Mouse (Mus musculus) right cerebral cortex, postnatal 4 days (tissue): Measurements from ENCODE around the gene 4933402N03Rik.

Source experiments
- DNase-seq: peaks from one replicate; pipeline ENCODE4 v3.0.0-alpha.2; 2022

Gene 4933402N03Rik

DNA sequence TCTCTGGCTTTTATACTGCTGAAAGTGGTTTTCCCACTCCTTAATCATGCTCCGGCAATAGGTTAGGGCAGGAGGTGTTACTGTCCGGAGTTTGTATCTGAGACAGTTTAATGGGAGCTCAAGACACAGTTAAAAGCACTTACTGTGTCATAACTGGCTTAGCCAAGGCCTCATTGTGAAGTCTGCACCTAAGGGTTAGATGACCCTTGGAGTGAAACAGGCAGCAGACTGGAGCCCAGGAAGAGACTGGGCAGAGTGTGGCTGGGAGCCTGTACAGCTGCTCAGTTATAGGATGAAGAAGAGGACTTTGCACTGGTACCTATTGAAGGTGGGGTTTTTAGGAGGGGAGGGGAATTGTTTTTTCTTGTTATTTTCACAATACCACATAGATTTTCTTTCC is at the start of gene 4933402N03Rik:
4933402N03Rik (minus strand) TSS at position 101 of the 400 bp plus-strand sequence.
- no peak for DNase-seq

DNA sequence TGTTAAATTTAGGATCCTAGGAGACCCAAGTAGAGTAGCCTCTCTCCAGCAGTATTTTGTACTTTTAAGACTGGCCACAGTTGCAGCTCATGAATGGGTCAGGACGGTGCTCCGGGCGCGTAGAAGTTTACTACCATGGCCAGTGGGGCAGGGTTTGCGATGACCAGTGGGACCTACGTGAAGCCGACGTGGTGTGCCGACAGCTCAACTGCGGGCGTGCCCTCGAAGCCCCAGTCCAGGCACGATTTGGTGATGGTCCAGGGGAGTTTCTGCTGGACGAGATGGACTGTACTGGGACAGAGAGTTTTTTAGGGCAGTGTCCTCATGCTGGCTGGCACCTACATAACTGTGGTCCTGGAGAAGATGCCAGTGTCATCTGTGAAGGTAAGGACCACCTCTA is 41.9 kb upstream of the 4933402N03Rik start:
- no peak for DNase-seq

DNA sequence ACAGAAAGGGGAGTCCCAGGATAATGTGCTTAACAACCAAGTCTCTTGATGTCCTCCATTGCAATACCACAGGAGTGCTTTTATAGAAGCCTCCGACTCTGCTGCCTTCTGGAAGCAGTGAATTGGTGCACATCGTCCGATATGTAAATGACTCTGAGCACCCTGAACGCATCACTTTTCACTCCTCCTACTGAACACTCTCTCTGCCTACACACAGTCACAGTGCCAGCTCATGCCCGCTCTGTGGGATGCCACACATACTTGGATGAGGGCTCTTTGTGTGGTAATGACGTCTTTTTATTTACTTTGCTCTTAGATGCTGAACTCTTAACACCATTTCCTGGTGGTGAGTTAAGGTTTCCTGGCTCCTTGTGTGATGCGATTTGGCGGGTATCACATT is 40.9 kb upstream of the 4933402N03Rik start:
- DNase-seq = no peak

DNA sequence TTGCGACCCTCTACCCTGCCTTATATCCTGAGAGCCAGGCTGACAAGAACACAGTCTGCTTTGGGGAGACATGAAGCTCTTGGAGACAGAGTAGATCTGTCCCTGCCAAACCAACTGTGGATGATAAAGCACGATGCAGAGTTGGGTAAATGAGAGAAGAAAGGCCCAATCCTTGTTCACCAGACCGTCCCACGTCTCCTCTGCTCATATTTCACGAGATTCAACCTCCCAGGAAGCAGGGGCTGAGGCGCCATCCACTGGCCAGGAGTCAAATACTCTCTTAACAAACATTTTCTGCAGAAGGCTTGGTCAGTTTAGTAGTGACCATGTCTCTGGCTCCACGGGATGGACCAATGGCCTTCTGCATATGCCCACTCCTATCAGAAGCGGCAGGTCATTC is 38.2 kb upstream of the 4933402N03Rik start:
- DNase-seq = no peak

DNA sequence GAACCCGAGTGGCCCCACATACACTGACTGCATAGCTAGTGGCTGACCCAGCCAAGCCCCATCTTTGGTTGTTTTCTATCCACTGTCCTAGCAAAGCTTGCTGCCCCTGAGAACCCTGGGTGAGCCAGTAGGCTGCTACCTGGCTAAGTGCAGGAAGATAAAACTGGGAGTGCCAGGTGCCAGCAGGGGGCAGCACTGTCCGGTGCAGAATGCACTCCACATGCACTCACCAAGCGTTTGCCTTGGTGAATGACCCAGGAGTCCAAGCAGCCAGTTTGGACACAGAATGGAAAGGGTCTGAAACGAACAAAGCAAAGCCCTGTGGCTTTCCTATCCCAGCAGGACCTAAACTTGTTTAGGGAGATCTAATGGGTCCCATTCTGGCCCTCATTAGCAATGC is 36.6 kb upstream of the 4933402N03Rik start:
- DNase-seq = peak; percentile 40

DNA sequence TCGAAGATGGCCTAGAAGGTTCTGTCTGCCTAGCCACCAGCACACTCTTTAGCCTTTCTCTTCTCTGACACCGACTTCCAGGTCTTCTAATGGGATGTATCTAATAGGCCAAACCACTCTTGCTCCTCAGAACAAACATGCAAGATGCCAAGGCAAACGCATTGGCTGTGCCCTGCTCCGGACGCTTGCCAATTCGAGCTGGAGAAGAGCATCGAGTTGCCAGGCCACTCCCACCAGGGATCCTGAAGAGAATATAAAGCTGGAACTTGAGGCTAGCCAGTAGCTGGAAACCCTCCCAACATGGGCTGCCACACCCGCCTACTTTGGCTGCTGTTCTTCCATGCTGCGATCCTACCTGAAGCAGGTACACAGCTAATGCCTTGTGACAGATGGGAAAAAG is 28.0 kb upstream of the 4933402N03Rik start, which contains the start of gene 5430419D17Rik:
5430419D17Rik (plus strand) TSS at position 282 of the 400 bp plus-strand sequence.
- peak; percentile 6 for DNase-seq

DNA sequence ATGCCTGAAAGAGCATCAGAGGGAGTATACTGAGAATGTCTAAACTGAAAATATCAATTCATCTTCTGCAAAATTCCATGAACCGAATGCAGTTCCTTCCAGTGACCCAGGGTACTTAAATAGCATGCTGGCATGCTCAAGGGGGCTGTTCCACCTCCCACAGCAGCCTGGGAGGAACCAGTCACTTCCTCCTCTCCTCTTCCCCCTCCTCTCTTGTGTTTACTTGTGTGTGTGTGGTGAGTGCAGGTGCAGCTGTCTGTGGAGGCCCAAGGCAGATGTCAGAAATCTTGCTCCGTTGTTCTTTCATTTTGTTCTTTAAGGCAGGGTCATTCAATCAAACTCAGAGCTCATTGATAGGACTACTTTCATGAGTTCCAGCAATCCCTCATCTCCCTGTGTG is 23.0 kb upstream of the 4933402N03Rik start:
- no peak for DNase-seq

DNA sequence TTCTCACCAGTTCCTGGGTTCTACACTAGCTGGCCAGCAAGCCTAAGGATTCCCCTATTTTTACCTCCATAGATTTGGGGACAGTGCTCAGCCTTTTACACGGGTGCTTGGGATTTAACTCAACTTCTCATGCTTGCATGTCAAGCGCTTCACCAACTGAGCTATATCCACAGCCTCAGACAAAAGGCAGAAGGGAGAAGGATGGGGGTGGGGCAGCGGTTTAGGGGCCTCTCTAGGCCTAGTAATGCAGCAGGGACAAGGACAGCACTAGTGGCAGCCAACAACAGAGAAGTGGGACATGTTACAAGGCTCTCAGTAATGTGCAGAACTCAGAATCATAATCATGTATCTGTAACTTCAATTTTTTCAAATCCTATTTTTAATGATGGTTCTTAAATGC is 21.7 kb upstream of the 4933402N03Rik start:
- DNase-seq = no peak

DNA sequence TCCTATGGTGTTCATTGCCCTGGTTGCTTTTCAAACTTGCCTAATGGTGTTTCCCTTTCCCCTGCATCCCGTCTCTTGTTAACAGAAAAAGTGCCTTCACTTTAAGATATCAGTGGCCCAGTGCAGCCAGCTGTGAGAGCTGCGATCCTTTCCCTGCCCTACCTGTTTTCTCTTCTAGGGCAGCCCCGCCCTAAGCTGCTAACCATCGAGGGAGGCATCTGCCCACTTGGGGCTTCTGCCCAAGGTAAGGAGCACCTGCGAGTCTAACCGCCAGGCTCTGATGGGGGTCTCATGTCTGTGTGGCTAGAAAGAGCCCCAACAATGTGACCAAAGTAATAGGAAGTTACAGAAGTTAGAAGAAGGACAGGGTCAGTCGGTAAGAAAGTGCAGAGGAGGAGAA is 16.1 kb upstream of the 4933402N03Rik start:
- no peak for DNase-seq

DNA sequence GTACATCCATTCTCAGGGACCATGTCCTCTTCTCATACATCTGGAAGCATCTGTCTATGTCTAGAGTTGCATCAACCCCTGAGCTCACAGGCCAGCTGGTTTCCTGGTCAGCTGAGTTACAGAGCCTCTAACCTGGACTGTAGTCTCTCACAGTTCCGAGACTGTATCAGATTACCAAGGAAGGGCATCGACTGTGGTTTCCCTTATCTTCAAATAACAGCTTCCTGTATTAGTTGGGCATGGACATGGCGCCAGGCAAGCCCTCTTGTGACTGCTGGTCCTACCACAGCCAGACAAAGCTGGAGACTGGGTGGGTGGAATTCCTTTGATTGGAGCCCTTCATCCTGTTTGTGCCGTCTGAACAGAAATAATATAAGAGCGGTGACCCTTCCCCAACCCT is 6.9 kb upstream of the 4933402N03Rik start:
- DNase-seq = no peak

DNA sequence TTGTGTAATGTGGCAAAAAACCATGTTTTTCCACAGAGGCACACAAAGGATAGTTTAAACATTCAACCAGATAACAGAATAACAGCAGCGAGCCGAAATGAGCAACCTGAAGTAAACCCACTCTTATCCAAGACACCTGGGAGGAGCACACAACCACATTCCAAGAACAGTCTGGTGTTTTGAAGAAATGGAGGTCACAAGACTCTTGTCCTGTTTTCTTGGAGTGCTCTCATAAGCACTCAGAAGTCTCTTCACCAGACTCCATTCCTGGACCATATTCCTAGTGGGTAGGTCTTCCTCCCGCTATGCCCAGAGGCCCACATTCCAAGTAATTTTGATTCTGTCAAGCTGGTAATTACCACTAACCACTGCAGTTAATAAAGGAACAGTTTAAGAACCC is 4.1 kb upstream of the 4933402N03Rik start:
- no peak for DNase-seq

DNA sequence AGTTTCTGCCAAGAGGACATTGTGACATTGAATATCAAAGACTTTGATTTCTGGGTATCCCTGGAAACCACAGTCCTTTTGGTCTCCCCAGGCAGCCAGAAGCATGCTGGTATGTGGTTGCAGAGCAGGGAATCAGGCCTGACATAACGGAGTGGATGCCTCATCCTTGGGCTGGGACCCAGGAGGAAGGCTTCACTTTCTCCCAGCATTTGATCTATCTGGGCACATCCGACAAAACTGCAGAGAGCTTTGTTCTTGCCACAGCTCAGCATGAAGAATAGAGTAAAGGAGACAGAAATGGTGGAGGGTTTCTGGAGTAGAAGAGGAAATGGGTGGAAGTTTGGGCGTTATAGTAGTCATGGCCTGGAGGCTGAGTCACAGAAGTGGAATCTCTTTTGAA is 12.9 kb downstream of the 4933402N03Rik start:
- no peak for DNase-seq

DNA sequence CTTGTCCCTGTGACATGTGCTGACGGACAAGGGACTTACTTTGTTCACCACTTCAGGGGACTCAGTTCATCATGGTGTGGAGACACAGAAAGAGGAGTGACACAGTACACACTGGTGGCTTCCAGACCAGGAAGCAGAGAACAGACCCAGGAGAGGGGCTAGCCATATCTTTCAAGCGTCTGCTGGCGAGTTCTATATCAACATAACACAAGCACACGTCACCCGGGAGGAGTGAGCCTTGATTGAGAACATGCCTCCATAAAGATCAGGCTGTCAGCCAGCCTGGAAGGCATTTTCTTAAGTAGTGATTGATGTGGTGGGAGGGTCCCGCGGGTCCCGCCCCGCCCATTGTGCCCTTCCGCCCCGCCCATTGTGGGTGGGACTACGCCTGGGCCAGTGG is 16.1 kb downstream of the 4933402N03Rik start:
- DNase-seq = no peak

DNA sequence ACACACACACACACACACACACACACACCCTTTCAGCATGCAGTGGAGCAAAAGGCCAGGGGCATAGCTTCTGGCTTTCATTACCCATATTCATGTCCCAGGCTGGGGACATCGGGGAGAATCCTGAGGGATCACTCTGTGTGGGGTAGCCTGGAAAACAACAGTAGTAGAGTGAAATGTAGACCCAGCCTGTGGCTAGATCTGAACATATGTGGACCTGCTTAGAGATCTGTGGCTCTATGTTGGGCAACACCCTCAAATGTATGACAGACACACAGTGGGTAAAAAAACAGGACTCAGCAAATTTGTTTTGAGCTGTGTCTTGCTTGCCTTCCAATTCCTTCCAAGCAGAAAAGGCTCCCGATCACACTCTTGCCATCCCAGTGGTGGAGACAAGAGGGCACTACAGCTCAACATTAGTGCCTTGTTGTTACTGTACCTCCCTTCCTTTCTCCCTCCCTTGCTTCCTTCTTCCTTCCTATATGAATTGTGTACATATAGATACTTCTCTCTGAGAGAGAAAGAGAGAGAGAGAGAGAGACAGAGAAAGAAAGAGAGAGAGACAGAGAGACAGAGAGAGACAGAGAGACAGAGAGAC is 23.8 kb downstream of the 4933402N03Rik start:
- no peak for DNase-seq

DNA sequence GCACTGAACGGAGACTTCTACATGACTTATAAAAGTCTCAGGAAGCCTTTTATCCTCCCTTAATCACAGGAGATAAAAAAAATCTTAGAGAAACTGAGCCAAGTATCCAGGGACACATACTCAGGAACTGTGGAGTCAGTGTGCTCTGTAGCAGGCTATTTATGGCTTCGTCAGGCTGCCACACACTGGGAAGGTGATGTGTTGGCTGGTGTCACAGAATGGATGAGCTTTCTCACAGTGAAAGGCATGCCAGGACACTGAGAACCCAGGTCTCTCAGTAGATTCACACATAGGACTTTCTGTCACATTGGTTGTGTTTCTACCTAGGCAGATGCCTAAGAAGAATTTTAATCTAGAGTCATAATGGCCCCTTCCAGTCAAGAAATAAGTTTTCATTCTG is 31.7 kb downstream of the 4933402N03Rik start:
- no peak for DNase-seq

DNA sequence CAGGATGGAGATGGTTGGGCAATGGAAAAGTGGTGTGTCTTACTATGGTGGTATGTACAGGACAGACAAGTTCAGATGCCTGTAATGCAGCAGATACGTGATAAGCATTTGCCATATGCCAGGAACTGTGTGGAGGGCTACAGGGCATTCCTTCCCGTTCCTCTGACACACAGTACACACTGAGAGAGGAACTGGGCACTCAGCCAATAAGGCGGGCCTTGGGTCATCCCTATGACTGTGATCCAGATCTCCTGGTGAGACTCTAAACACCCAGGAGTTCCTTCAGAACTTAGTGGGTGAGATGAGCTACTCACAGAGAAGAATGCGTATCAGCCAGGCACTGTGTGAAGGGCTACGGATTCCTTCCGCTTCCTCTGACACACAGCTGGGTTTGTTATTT is 32.4 kb downstream of the 4933402N03Rik start:
- peak; percentile 13 for DNase-seq

DNA sequence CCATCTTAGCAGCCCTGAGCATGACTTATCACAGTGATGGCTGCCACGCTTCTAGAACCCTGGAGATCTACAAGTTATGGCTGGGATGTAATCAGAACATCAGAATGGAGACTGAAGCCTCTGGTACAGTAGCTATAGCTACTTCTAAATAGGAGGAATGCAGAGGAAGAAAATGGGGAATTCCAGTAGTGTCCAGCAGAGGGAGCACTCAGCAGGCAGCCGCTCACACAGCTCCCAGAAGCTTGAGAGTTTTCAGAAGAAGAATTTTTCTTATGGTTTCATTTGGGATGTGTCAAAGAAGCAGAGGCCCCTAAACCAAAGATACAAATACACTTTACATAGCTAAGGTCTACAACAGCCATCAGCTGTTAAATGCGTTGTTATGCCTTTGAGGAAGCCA is 33.6 kb downstream of the 4933402N03Rik start:
- DNase-seq = peak; percentile 79
